Mouse (Mus musculus): ENCODE measurements around the gene Tmem41b. TPM values are rescaled to one million over a fixed set of nuclear protein-coding genes. Genes with fewer than 3 reads are reported as not detected.

Tmem41b gene
- 19.1 and 21.5 TPM in 2 replicates for polyA plus RNA-seq (2012; rRNA removed; ENCODE audit: low replicate concordance)

GRCm38 (mm10) chr7:109986775-109987174 lies at the start of gene Tmem41b:
Gene Tmem41b, minus strand, starts transcription at chr7:109986929.

GRCm38 (mm10) chr7:110018117-110018630 lies 31.4 kb upstream of the Tmem41b start, which contains the start of gene Ipo7:
Gene Ipo7, plus strand, starts transcription at chr7:110018274.

GRCm38 (mm10) chr7:109959716-109960612 lies 26.8 kb downstream of the Tmem41b start, which contains the start of gene Dennd5a:
Gene Dennd5a, minus strand, starts transcription at chr7:109960470.

Other genes starting within 250 kb of the Tmem41b start
- gene Tmem9b, start 234.1 kb downstream of the Tmem41b start, polyA plus RNA-seq (2012; rRNA removed; ENCODE audit: low replicate concordance), result 34.3 and 53.1 TPM in 2 replicates
- 0.07 TPM in 1 of 2 replicates, not detected in the other for gene Nrip3, start 204.9 kb downstream of the Tmem41b start, polyA plus RNA-seq (2012; rRNA removed; ENCODE audit: low replicate concordance)
- gene Scube2, start 121.2 kb downstream of the Tmem41b start, polyA plus RNA-seq (2012; rRNA removed; ENCODE audit: low replicate concordance), result 0.09 and 0.13 TPM in 2 replicates
- 76.8 and 116 TPM in 2 replicates for gene Dennd5a, start 26.5 kb downstream of the Tmem41b start, polyA plus RNA-seq (2012; rRNA removed; ENCODE audit: low replicate concordance)
- gene Ipo7, start 31.3 kb upstream of the Tmem41b start, polyA plus RNA-seq (2012; rRNA removed; ENCODE audit: low replicate concordance), result 19.5 and 24.1 TPM in 2 replicates
- gene Zfp143, start 74.3 kb upstream of the Tmem41b start, polyA plus RNA-seq (2012; rRNA removed; ENCODE audit: low replicate concordance), result 11.8 and 28.6 TPM in 2 replicates
- 2.1 and 5.5 TPM in 2 replicates for gene Wee1, start 135.1 kb upstream of the Tmem41b start, polyA plus RNA-seq (2012; rRNA removed; ENCODE audit: low replicate concordance)
- gene Swap70, start 234.8 kb upstream of the Tmem41b start, polyA plus RNA-seq (2012; rRNA removed; ENCODE audit: low replicate concordance), result 23.5 and 41.9 TPM in 2 replicates

All from mammary gland, adult 2 months (tissue).